Mouse (Mus musculus): ENCODE measurements around the gene Atp8b3. TPM values are rescaled to one million over a fixed set of nuclear protein-coding genes. Genes with fewer than 3 reads are reported as not detected.

Gene Atp8b3
- polyA plus RNA-seq, 1 experiment from 2014 or later: 0.28 TPM

GRCm38 (mm10) chr10:80572477-80572876 lies 33.6 kb upstream of the Atp8b3 start:
- H3K36me3 ChIP-seq (replicated peaks; ENCODE audit: control insufficient read depth, insufficient read depth, low read depth, low read length): no peaks in the 10 kb centered on the region
- no peak overlapping the region for H3K4me2 ChIP-seq (ENCODE audit: low read depth, low read length)
- no peak overlapping the region for H3K9ac ChIP-seq (replicated peaks; ENCODE audit: low read length)
- peaks cover 6% of the 10 kb centered on the region for H3K4me1 ChIP-seq (ENCODE audit: control insufficient read depth, insufficient read depth, low read length)
- no peak overlapping the region for H3K27ac ChIP-seq (replicated peaks; ENCODE audit: low read depth, low read length)
- ATAC-seq (replicated peaks; ENCODE audit: insufficient number of reproducible peaks, low FRiP score, low TSS enrichment, low read depth) (no peak), DNase-seq (ENCODE audit: low spot score) (no peak)
- no peaks in the 10 kb centered on the region for H3K9me3 ChIP-seq (replicated peaks; ENCODE audit: control insufficient read depth, low read length)
- no peaks in the 10 kb centered on the region for H3K27me3 ChIP-seq (ENCODE audit: control insufficient read depth, insufficient read depth, low read length)
- no peak overlapping the region for H3K4me3 ChIP-seq (ENCODE audit: low read depth, low read length)
- 83% methylated on average over 2 of the region's 2 CpGs for WGBS

- no peaks in the 10 kb centered on the region for H3K9me3 ChIP-seq (replicated peaks; ENCODE audit: control insufficient read depth, low read length)
- ATAC-seq (replicated peaks; ENCODE audit: insufficient number of reproducible peaks, low FRiP score, low TSS enrichment, low read depth): peak; percentile 45
- H3K27me3 ChIP-seq (ENCODE audit: control insufficient read depth, insufficient read depth, low read length): no peaks in the 10 kb centered on the region
- H3K27ac ChIP-seq (replicated peaks; ENCODE audit: low read depth, low read length): 0 out of 2 replicates have a peak overlapping the region, but pooled peaks have one; percentile 28
- H3K4me2 ChIP-seq (ENCODE audit: low read depth, low read length): peak overlapping the region; percentile 36
- H3K4me1 ChIP-seq (ENCODE audit: control insufficient read depth, insufficient read depth, low read length): peaks cover 6% of the 10 kb centered on the region
- 21% methylated on average over 30 of the region's 30 CpGs for WGBS
- H3K36me3 ChIP-seq (replicated peaks; ENCODE audit: control insufficient read depth, insufficient read depth, low read depth, low read length): no peaks in the 10 kb centered on the region
- H3K9ac ChIP-seq (replicated peaks; ENCODE audit: low read length): peak overlapping the region; percentile 54
- DNase-seq (ENCODE audit: low spot score): peak; percentile 48
- H3K4me3 ChIP-seq (ENCODE audit: low read depth, low read length): peak overlapping the region; percentile 6; the same call in 1 of the 2 replicates
These were observed 32.2 kb upstream of the Atp8b3 start for GRCm38 (mm10) chr10:80570871-80571836.

- Histone ChIP-seq H3K27ac (replicated peaks; ENCODE audit: low read depth, low read length) (no peak overlapping the region), H3K4me3 (ENCODE audit: low read depth, low read length) (0 out of 2 replicates have a peak overlapping the region, but pooled peaks have one; percentile 6), H3K27me3 (ENCODE audit: control insufficient read depth, insufficient read depth, low read length) (no peaks in the 10 kb centered on the region), H3K36me3 (replicated peaks; ENCODE audit: control insufficient read depth, insufficient read depth, low read depth, low read length) (no peaks in the 10 kb centered on the region), H3K4me1 (ENCODE audit: control insufficient read depth, insufficient read depth, low read length) (peaks cover 6% of the 10 kb centered on the region), H3K9ac (replicated peaks; ENCODE audit: low read length) (peak overlapping the region; percentile 54; the same call in 1 of the 2 replicates), H3K9me3 (replicated peaks; ENCODE audit: control insufficient read depth, low read length) (no peaks in the 10 kb centered on the region), H3K4me2 (ENCODE audit: low read depth, low read length) (no peak overlapping the region; the same call in 1 of the 2 replicates)
- DNase-seq (ENCODE audit: low spot score) (no peak), ATAC-seq (replicated peaks; ENCODE audit: insufficient number of reproducible peaks, low FRiP score, low TSS enrichment, low read depth) (no peak)
- 83% methylated on average over 10 of the region's 10 CpGs for WGBS
These were observed 31.5 kb upstream of the Atp8b3 start for GRCm38 (mm10) chr10:80570419-80570818.

GRCm38 (mm10) chr10:80569664-80570066 lies 30.7 kb upstream of the Atp8b3 start:
- H3K27ac ChIP-seq (replicated peaks; ENCODE audit: low read depth, low read length): no peak overlapping the region
- H3K36me3 ChIP-seq (replicated peaks; ENCODE audit: control insufficient read depth, insufficient read depth, low read depth, low read length): no peaks in the 10 kb centered on the region
- no peak overlapping the region for H3K9ac ChIP-seq (replicated peaks; ENCODE audit: low read length)
- ATAC-seq (replicated peaks; ENCODE audit: insufficient number of reproducible peaks, low FRiP score, low TSS enrichment, low read depth) (no peak), DNase-seq (ENCODE audit: low spot score) (peak; percentile 50)
- no peak overlapping the region for H3K4me3 ChIP-seq (ENCODE audit: low read depth, low read length)
- 36% methylated on average over 10 of the region's 10 CpGs for WGBS
- no peaks in the 10 kb centered on the region for H3K27me3 ChIP-seq (ENCODE audit: control insufficient read depth, insufficient read depth, low read length)
- peaks cover 6% of the 10 kb centered on the region for H3K4me1 ChIP-seq (ENCODE audit: control insufficient read depth, insufficient read depth, low read length)
- H3K9me3 ChIP-seq (replicated peaks; ENCODE audit: control insufficient read depth, low read length): no peaks in the 10 kb centered on the region
- H3K4me2 ChIP-seq (ENCODE audit: low read depth, low read length): no peak overlapping the region; the same call in 1 of the 2 replicates

- Histone ChIP-seq H3K9ac (replicated peaks; ENCODE audit: low read length) (no peak overlapping the region), H3K36me3 (replicated peaks; ENCODE audit: control insufficient read depth, insufficient read depth, low read depth, low read length) (no peaks in the 10 kb centered on the region), H3K9me3 (replicated peaks; ENCODE audit: control insufficient read depth, low read length) (no peaks in the 10 kb centered on the region), H3K4me3 (ENCODE audit: low read depth, low read length) (no peak overlapping the region), H3K4me1 (ENCODE audit: control insufficient read depth, insufficient read depth, low read length) (peaks cover 6% of the 10 kb centered on the region), H3K4me2 (ENCODE audit: low read depth, low read length) (no peak overlapping the region), H3K27me3 (ENCODE audit: control insufficient read depth, insufficient read depth, low read length) (no peaks in the 10 kb centered on the region), H3K27ac (replicated peaks; ENCODE audit: low read depth, low read length) (no peak overlapping the region)
- DNase-seq (ENCODE audit: low spot score) (no peak), ATAC-seq (replicated peaks; ENCODE audit: insufficient number of reproducible peaks, low FRiP score, low TSS enrichment, low read depth) (no peak)
- 93% methylated on average over 27 of the region's 29 CpGs for WGBS
These were observed 30.0 kb upstream of the Atp8b3 start for GRCm38 (mm10) chr10:80568876-80569275.

- 22% methylated on average over 17 of the region's 17 CpGs for WGBS
- H3K36me3 ChIP-seq (replicated peaks; ENCODE audit: control insufficient read depth, insufficient read depth, low read depth, low read length): no peaks in the 10 kb centered on the region
- ATAC-seq (replicated peaks; ENCODE audit: insufficient number of reproducible peaks, low FRiP score, low TSS enrichment, low read depth) (peak; percentile 30; the same call in 1 of the 2 replicates), DNase-seq (ENCODE audit: low spot score) (peak; percentile 85)
- H3K27me3 ChIP-seq (ENCODE audit: control insufficient read depth, insufficient read depth, low read length): no peaks in the 10 kb centered on the region
- H3K27ac ChIP-seq (replicated peaks; ENCODE audit: low read depth, low read length): no peak overlapping the region
- H3K4me1 ChIP-seq (ENCODE audit: control insufficient read depth, insufficient read depth, low read length): peaks cover 6% of the 10 kb centered on the region
- no peak overlapping the region for H3K4me3 ChIP-seq (ENCODE audit: low read depth, low read length)
- no peak overlapping the region for H3K9ac ChIP-seq (replicated peaks; ENCODE audit: low read length)
- H3K4me2 ChIP-seq (ENCODE audit: low read depth, low read length): no peak overlapping the region
- H3K9me3 ChIP-seq (replicated peaks; ENCODE audit: control insufficient read depth, low read length): no peaks in the 10 kb centered on the region
These were observed 27.6 kb upstream of the Atp8b3 start for GRCm38 (mm10) chr10:80566375-80567092.

GRCm38 (mm10) chr10:80561116-80561944 lies 22.4 kb upstream of the Atp8b3 start, which contains the start of gene Rexo1:
Gene Rexo1, minus strand, starts transcription at chr10:80561560.
- Histone ChIP-seq H3K27ac (replicated peaks; ENCODE audit: low read depth, low read length) (peak within 1 kb of the TSS; percentile 70), H3K4me2 (ENCODE audit: low read depth, low read length) (peak within 1 kb of the TSS; percentile 84), H3K36me3 (replicated peaks; ENCODE audit: control insufficient read depth, insufficient read depth, low read depth, low read length) (no peaks in the 10 kb centered on the region), H3K27me3 (ENCODE audit: control insufficient read depth, insufficient read depth, low read length) (no peaks in the 10 kb centered on the region), H3K9ac (replicated peaks; ENCODE audit: low read length) (peak within 1 kb of the TSS; percentile 95), H3K4me3 (ENCODE audit: low read depth, low read length) (peak within 1 kb of the TSS; percentile 97), H3K4me1 (ENCODE audit: control insufficient read depth, insufficient read depth, low read length) (peaks cover 4% of the 10 kb centered on the region), H3K9me3 (replicated peaks; ENCODE audit: control insufficient read depth, low read length) (no peaks in the 10 kb centered on the region)
- under 1% methylated on average over 72 of the region's 72 CpGs for whole genome bisulfite sequencing
- DNase-seq (ENCODE audit: low spot score) (peak; percentile 96), ATAC-seq (replicated peaks; ENCODE audit: insufficient number of reproducible peaks, low FRiP score, low TSS enrichment, low read depth) (peak; percentile 60)
